Mouse (Mus musculus): ENCODE measurements around the gene Nbeal2. TPM values are rescaled to one million over a fixed set of nuclear protein-coding genes. Genes with fewer than 3 reads are reported as not detected.

Gene Nbeal2
- total and polyA plus RNA-seq, 3 experiments = 9.3 to 17.2 TPM; not detected in 1

DNA sequence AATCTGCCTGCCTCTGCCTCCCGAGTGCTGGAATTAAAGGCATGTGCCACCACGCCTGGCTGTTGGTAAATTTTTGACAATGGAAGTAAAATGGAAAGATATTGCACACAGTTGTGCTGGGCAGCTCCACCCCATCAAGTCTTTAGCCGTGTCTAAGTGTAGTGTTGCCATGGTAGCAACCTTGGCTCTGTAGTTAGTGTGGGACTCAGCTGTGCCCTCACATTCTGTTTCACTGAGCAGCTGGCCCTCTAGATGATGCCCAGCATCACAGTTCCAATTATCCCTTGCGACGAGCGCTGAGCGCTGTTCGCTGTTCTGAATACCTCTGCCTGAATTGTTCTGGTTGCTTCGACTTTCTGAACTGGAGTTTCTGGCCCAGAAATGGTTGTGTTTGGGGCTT lies 27.9 kb upstream of the Nbeal2 start:
- Histone ChIP-seq H3K79me2 (ENCODE audit: control insufficient read depth, insufficient read depth, low read length, poor library complexity) (peaks cover 8% of the 10 kb centered on the region), H3K9me3 (replicated peaks; ENCODE audit: insufficient read depth, low read length) (no peaks in the 10 kb centered on the region), H3K27ac (ENCODE audit: control insufficient read depth, low read depth, low read length) (no peak overlapping the region), H3K4me1 (ENCODE audit: control insufficient read depth in 1 of 2, insufficient read depth in 2 of 2, low read length in 2 of 2) (peaks cover 0 to 20% of the 10 kb centered on the region in 2 experiments; a peak in 2 of 4 replicates), H3K4me3 (ENCODE audit: control insufficient read depth in 1 of 2, insufficient read depth in 1 of 2, low read depth in 2 of 2, low read length in 2 of 2) (no peak overlapping the region), H3K36me3 (ENCODE audit: control insufficient read depth in 1 of 2, insufficient read depth in 2 of 2, low read length in 2 of 2) (peaks cover 0 to 12% of the 10 kb centered on the region in 2 experiments; a peak in 2 of 4 replicates), H3K9ac (ENCODE audit: control insufficient read depth, low read depth, low read length, poor library complexity, severe bottlenecking) (no peak overlapping the region), H3K27me3 (ENCODE audit: control insufficient read depth in 1 of 2, insufficient read depth in 2 of 2, low read length in 2 of 2) (no peaks in the 10 kb centered on the region)
- DNase-seq (ENCODE audit: low read depth, low spot score) = no peak
- no peak for TF ChIP-seq ZMIZ1 (IDR thresholded peaks at IDR 0.05; ENCODE audit: low read depth, low read length)
- TF ChIP-seq ZC3H11A (IDR thresholded peaks at IDR 0.05; ENCODE audit: low read depth, low read length) = no peak
- TF ChIP-seq ELF1 (IDR thresholded peaks at IDR 0.05; ENCODE audit: low read depth, low read length) = no peak
- TF ChIP-seq USF1 (IDR thresholded peaks at IDR 0.05; ENCODE audit: low read depth, low read length) = no peak
- no peak for TF ChIP-seq TAL1 (IDR thresholded peaks at IDR 0.05; ENCODE audit: low read length)
- no peak for TF ChIP-seq POLR2A (IDR thresholded peaks at IDR 0.05; ENCODE audit: control insufficient read depth in 1 of 2, insufficient read depth in 1 of 2, low read depth in 1 of 2, low read length in 2 of 2, poor library complexity in 1 of 2)
- no peak for TF ChIP-seq TCF12 (IDR thresholded peaks at IDR 0.05; ENCODE audit: low read depth, low read length)
- no peak for TF ChIP-seq MYC (IDR thresholded peaks at IDR 0.05; ENCODE audit: low read depth, low read length)

DNA sequence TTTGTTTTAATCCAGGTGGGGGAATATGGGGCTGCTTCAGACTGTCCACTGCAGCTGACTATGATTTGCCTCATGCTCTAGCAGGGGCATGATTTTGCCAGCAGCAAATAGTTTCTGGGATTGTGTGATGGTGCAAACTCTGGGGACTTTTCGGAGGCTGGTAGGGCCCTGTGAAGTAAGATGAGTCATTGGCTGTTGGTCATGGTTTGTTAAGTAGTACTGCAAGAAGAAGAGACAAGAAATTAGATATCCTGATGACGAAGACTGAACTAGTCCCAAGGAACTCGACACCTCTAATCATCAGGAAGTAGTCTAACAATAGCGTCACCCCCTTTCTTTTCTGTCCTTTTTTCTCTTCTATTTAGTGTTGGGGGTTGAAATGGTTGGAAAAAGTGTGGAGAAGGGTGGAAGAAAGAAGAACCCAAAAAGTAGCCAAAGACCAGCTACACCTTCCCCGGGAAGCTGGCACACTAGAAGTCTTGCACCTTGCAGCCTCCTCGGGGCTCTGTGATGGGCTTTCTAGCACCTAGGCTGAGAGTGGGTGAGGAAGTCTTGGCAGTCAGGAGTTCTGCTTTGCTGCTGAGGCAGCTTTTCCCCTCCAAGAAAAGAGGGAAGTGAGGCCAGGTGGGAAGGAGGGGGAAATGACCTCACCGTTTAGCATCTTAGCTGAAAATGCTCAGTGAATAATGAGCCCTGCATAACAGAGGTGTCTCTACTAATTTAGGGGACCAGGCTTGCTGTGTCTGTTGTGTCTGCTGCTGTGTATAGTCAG lies 27.0 kb upstream of the Nbeal2 start:
- H3K4me3 ChIP-seq (ENCODE audit: control insufficient read depth in 1 of 2, insufficient read depth in 1 of 2, low read depth in 2 of 2, low read length in 2 of 2) = no peak overlapping the region

DNA sequence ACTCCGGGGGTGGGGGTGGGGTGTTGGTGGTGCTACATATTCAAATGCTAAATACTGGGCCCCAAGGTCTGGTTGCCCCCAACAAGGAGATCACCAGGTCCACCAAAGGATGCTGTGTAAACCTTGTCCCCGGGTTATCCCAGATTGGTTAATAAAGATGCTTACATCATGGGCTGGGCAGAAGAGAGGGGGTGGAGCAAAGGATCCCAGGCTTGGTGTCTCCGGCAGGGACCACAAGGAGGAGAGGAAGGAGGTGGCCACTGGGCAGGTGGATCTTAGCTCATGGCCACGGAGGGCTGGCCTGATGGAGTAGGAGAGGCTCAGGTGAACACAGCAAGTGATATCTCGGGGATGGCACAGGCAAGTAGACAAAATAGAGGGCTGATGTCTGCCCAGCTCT lies 24.9 kb upstream of the Nbeal2 start:
- no peak for DNase-seq (ENCODE audit: low read depth, low spot score)
- Histone ChIP-seq H3K79me2 (ENCODE audit: control insufficient read depth, insufficient read depth, low read length, poor library complexity) (peaks cover 6% of the 10 kb centered on the region; the same call in 1 of the 2 replicates), H3K27ac (ENCODE audit: control insufficient read depth, low read depth, low read length) (no peak overlapping the region), H3K36me3 (ENCODE audit: control insufficient read depth in 1 of 2, insufficient read depth in 2 of 2, low read length in 2 of 2) (peaks cover 0 to 3% of the 10 kb centered on the region in 2 experiments; a peak in 1 of 4 replicates), H3K9me3 (replicated peaks; ENCODE audit: insufficient read depth, low read length) (no peaks in the 10 kb centered on the region), H3K9ac (ENCODE audit: control insufficient read depth, low read depth, low read length, poor library complexity, severe bottlenecking) (no peak overlapping the region), H3K4me3 (ENCODE audit: control insufficient read depth in 1 of 2, insufficient read depth in 1 of 2, low read depth in 2 of 2, low read length in 2 of 2) (no peak overlapping the region), H3K4me1 (ENCODE audit: control insufficient read depth in 1 of 2, insufficient read depth in 2 of 2, low read length in 2 of 2) (peaks cover 0 to 7% of the 10 kb centered on the region in 2 experiments; a peak in 2 of 4 replicates), H3K27me3 (ENCODE audit: control insufficient read depth in 1 of 2, insufficient read depth in 2 of 2, low read length in 2 of 2) (no peaks in the 10 kb centered on the region)
- TF ChIP-seq TCF12 (IDR thresholded peaks at IDR 0.05; ENCODE audit: low read depth, low read length) (no peak), POLR2A (IDR thresholded peaks at IDR 0.05; ENCODE audit: control insufficient read depth in 1 of 2, insufficient read depth in 1 of 2, low read depth in 1 of 2, low read length in 2 of 2, poor library complexity in 1 of 2) (no peak), GATA1 (IDR thresholded peaks at IDR 0.05; ENCODE audit: low read depth, low read length) (no peak), CHD2 (IDR thresholded peaks at IDR 0.05; ENCODE audit: low read length) (no peak), MAX (IDR thresholded peaks at IDR 0.05; ENCODE audit: low read length) (no peak), JUND (IDR thresholded peaks at IDR 0.05; ENCODE audit: low read depth, low read length) (no peak), ZKSCAN1 (IDR thresholded peaks at IDR 0.05; ENCODE audit: low read depth, low read length) (no peak), UBTF (IDR thresholded peaks at IDR 0.05; ENCODE audit: borderline replicate concordance, insufficient read depth, low read depth, low read length) (no peak), ELF1 (IDR thresholded peaks at IDR 0.05; ENCODE audit: low read depth, low read length) (no peak), TBP (IDR thresholded peaks at IDR 0.05; ENCODE audit: low read depth, low read length) (no peak), ETS1 (IDR thresholded peaks at IDR 0.05; ENCODE audit: low read depth, low read length) (no peak), MYC (IDR thresholded peaks at IDR 0.05; ENCODE audit: low read depth, low read length) (no peak), KAT2A (conservative IDR thresholded peaks at IDR 0.05; ENCODE audit: low read depth, low read length) (no peak), ZMIZ1 (IDR thresholded peaks at IDR 0.05; ENCODE audit: low read depth, low read length) (no peak), USF2 (IDR thresholded peaks at IDR 0.05; ENCODE audit: borderline replicate concordance in 1 of 2, insufficient read depth in 1 of 2, low read depth in 1 of 2, low read length in 2 of 2) (no peak), MXI1 (IDR thresholded peaks at IDR 0.05; ENCODE audit: low read depth, low read length) (no peak)

More for the DNA sequence above, 27.0 kb upstream of the Nbeal2 start:
- Histone ChIP-seq H3K4me1 (ENCODE audit: control insufficient read depth in 1 of 2, insufficient read depth in 2 of 2, low read length in 2 of 2) (peaks cover 0 to 22% of the 10 kb centered on the region in 2 experiments; a peak in 2 of 4 replicates), H3K79me2 (ENCODE audit: control insufficient read depth, insufficient read depth, low read length, poor library complexity) (peaks cover 8% of the 10 kb centered on the region), H3K9me3 (replicated peaks; ENCODE audit: insufficient read depth, low read length) (no peaks in the 10 kb centered on the region), H3K27ac (ENCODE audit: control insufficient read depth, low read depth, low read length) (no peak overlapping the region), H3K27me3 (ENCODE audit: control insufficient read depth in 1 of 2, insufficient read depth in 2 of 2, low read length in 2 of 2) (no peaks in the 10 kb centered on the region), H3K36me3 (ENCODE audit: control insufficient read depth in 1 of 2, insufficient read depth in 2 of 2, low read length in 2 of 2) (peaks cover 0 to 14% of the 10 kb centered on the region in 2 experiments; a peak in 2 of 4 replicates), H3K9ac (ENCODE audit: control insufficient read depth, low read depth, low read length, poor library complexity, severe bottlenecking) (no peak overlapping the region)
- peak; percentile 51 for DNase-seq (ENCODE audit: low read depth, low spot score)
- TF ChIP-seq ETS1 (IDR thresholded peaks at IDR 0.05; ENCODE audit: low read depth, low read length) (peak; percentile 61; the same call in 1 of the 2 replicates), MXI1 (IDR thresholded peaks at IDR 0.05; ENCODE audit: low read depth, low read length) (no peak), HCFC1 (IDR thresholded peaks at IDR 0.05; ENCODE audit: low read depth, low read length) (no peak), SIN3A (IDR thresholded peaks at IDR 0.05; ENCODE audit: low read length) (no peak), POLR2AphosphoS5 (IDR thresholded peaks at IDR 0.05; ENCODE audit: borderline replicate concordance, low read depth, low read length) (no peak), MAZ (IDR thresholded peaks at IDR 0.05; ENCODE audit: low read depth, low read length) (no peak)
